24 mouse cellular contexts compared by ENCODE assay signal in genomic region chr12:107394467-107394866, GRCm38 (mm10).
"Had no signal": no experiment of that assay in that cellular context is flagged by ENCODE, and none has a peak within 500 bp of the region (broad histone marks: within the 10 kb centered on the region; RNA-seq: fewer than 3 reads in every experiment).

No protein-coding gene starts in this region.

- H3K4me3 ChIP-seq: gastrocnemius, adult 2 months; heart, embryonic 13.5 days; heart, embryonic 15.5 days; hindbrain, embryonic 13.5 days; hindbrain, embryonic 15.5 days; layer of hippocampus, adult 2 months; limb, embryonic 10.5 days; limb, embryonic 12.5 days; liver, embryonic 13.5 days had no signal

- H3K27ac ChIP-seq: gastrocnemius, adult 2 months; heart, embryonic 13.5 days; heart, embryonic 15.5 days; hindbrain, embryonic 13.5 days; hindbrain, embryonic 15.5 days; hindbrain, postnatal 0 days; kidney, postnatal 0 days; layer of hippocampus, adult 2 months; limb, embryonic 10.5 days; limb, embryonic 12.5 days; liver, embryonic 13.5 days had no signal

- H3K27me3 ChIP-seq: heart, embryonic 15.5 days; hindbrain, embryonic 13.5 days; hindbrain, embryonic 15.5 days; liver, embryonic 13.5 days had no signal

- H3K4me2 ChIP-seq: heart, embryonic 11.5 days; heart, embryonic 13.5 days; heart, embryonic 15.5 days; hindbrain, embryonic 13.5 days; hindbrain, embryonic 15.5 days; limb, embryonic 12.5 days; liver, embryonic 11.5 days; liver, embryonic 13.5 days had no signal

- ATAC-seq: forebrain, postnatal 0 days; hindbrain, postnatal 0 days had no signal

- H3K36me3 ChIP-seq: heart, embryonic 13.5 days; heart, embryonic 15.5 days; hindbrain, embryonic 13.5 days; hindbrain, embryonic 15.5 days; limb, embryonic 10.5 days; limb, embryonic 12.5 days; liver, embryonic 13.5 days had no signal

- H3K9ac ChIP-seq: forebrain, postnatal 0 days; heart, embryonic 13.5 days; heart, embryonic 15.5 days; hindbrain, embryonic 13.5 days; hindbrain, embryonic 15.5 days; limb, embryonic 12.5 days; liver, embryonic 13.5 days had no signal

- H3K4me1 ChIP-seq: hindbrain, embryonic 13.5 days; hindbrain, embryonic 15.5 days; limb, embryonic 12.5 days; liver, embryonic 13.5 days had no signal

- DNase-seq: forebrain, postnatal 0 days; gastrocnemius, adult 2 months; gastrocnemius, postnatal 10 days; gastrocnemius, postnatal 25 days; heart, adult 18-20 months; heart, postnatal 14 days; heart, postnatal 36 days; kidney, adult 18-20 months; kidney, adult 8-10 months; kidney, postnatal 14 days; kidney, postnatal 36 days; liver; liver, embryonic 13.5 days had no signal

- H3K9me3 ChIP-seq: heart, embryonic 13.5 days; heart, embryonic 15.5 days; hindbrain, embryonic 13.5 days; hindbrain, embryonic 15.5 days; limb, embryonic 10.5 days; limb, embryonic 12.5 days; liver, embryonic 13.5 days had no signal
